Mouse (Mus musculus) splenic B cell, adult 2 months (primary cell): ENCODE results near the gene Cdk8.
A peak's percentile ranks its signal among the peaks of the same experiment; 100 is the strongest.

ENCODE experiments used
- DNase-seq: peaks from one replicate; pipeline ENCODE4 v3.0.0-alpha.2; 2011; ENCODE audit warnings: low read depth, low spot score
- H3K27me3 ChIP-seq: 2 replicates; pipeline ENCODE4 v1.6.1; 2012; ENCODE audit warnings: mild to moderate bottlenecking, low read length, moderate library complexity, mixed read lengths; ENCODE audit not compliant: control insufficient read depth, poor library complexity, insufficient read depth, severe bottlenecking
- H3K36me3 ChIP-seq: 2 replicates; pipeline ENCODE4 v1.6.1; 2012; ENCODE audit warnings: mild to moderate bottlenecking, low read length, moderate library complexity, mixed read lengths; ENCODE audit not compliant: control insufficient read depth, poor library complexity, insufficient read depth, severe bottlenecking

Gene Cdk8

DNA sequence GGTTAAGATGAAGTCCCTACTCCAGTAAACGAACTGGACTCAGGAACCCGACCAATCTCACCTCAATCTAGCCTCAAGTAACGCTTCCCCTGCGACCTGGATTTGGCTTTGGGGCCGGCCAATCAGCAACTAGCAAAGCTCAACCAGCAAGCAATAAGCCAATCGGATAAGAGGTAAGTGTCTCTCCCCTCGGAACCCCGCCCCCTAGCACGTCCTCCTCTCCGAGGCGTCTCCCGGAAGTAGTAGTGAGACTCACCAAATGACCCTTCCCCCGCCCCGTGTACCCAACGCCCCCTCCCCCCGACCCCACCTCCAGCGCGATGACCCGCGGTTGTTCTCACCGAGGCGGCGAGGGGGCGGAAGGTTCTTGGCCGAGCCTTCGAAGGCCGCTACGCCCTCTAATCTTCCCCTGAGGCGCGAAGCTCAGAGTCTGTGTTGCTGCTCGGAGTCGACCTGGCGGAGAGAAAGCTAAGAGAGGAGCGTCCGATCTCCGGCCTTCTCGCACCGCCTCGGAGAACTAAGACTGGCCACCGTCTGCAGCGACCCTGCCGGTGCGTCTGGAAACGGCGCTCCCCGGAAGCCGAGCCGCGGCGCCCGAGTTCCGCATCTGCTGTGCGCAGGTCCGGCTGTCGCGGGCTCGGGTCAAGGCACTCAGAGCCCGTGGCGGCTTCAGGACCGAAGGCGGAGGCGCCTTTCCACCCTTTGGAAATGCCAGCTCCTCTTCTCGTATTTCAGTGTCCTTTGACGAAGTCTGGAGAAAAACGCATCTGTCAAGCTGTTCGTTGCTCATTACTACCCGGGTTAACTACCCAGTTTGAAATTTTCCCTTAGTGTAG, 9.9 kb upstream of the Cdk8 start, which contains the start of gene Rnf6:
Gene Rnf6 (minus strand): TSS at position 677 of the 836 bp plus-strand sequence.
- Histone ChIP-seq H3K27me3 (no peaks in the 10 kb centered on the region), H3K36me3 (peaks cover 6% of the 10 kb centered on the region; the same call in 1 of the 2 replicates)
- peak; percentile 95 for DNase-seq

DNA sequence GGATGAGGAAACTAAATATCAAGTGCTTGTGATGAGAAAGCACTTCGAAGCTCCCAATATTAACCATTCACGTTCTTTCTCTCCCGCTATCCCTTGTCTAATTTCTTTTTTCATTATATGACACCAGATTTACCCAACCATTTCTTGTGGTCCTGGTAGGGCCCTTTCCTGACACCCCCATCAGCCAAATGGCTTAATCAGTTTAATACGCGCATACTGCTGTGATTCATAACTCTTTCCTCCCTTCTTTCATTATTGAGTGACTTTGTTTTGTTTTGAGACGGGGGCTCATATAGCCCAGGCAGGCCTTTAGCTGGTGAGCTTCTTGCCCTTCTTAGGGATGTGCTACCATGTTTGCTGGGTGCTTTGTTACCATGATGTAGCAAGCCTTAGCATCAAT, 9.3 kb upstream of the Cdk8 start:
- no peaks in the 10 kb centered on the region for H3K27me3 ChIP-seq
- H3K36me3 ChIP-seq: peaks cover 5% of the 10 kb centered on the region; the same call in 1 of the 2 replicates
- peak; percentile 6 for DNase-seq

DNA sequence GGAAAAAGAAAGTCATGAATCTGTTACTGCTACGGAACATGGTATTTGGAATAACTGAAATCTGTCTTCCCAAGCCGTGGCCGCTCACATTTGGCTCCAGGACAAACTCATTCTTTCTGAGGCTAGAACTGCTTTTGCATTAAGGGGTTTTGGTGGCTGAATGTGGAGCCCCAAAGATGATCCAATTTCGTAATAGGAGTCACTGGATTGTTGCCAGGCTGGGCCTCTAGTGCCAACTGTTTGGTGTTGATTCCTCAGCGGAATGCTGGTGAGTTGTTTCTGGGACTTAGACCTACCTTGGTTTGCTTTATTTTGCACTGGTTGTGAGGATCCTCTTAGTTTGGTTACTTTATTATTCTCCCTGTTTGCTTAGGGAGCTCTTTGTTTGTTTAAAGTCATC, 7.2 kb upstream of the Cdk8 start:
- no peaks in the 10 kb centered on the region for H3K36me3 ChIP-seq
- no peak for DNase-seq
- H3K27me3 ChIP-seq: no peaks in the 10 kb centered on the region

DNA sequence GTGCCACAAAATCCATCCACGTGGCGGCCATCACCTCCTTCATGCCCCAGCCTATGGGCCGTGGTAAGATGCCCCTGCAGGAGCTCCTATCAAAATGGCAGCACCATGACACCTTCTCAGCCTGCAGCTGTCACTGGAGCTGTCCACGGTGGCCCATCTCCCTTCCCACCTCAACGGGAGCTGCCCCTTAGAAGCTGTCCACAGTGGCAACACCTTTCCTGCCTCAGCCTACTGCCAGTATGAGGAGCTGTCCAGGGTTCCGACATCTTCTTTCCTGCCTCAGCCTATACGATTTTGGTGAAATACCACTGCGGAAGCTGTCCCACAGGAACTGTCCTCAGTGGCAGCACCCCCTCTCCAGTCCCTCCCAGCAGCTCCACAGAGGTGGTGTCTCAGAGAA, 3.5 kb upstream of the Cdk8 start:
- H3K27me3 ChIP-seq: no peaks in the 10 kb centered on the region
- no peaks in the 10 kb centered on the region for H3K36me3 ChIP-seq
- DNase-seq: no peak

DNA sequence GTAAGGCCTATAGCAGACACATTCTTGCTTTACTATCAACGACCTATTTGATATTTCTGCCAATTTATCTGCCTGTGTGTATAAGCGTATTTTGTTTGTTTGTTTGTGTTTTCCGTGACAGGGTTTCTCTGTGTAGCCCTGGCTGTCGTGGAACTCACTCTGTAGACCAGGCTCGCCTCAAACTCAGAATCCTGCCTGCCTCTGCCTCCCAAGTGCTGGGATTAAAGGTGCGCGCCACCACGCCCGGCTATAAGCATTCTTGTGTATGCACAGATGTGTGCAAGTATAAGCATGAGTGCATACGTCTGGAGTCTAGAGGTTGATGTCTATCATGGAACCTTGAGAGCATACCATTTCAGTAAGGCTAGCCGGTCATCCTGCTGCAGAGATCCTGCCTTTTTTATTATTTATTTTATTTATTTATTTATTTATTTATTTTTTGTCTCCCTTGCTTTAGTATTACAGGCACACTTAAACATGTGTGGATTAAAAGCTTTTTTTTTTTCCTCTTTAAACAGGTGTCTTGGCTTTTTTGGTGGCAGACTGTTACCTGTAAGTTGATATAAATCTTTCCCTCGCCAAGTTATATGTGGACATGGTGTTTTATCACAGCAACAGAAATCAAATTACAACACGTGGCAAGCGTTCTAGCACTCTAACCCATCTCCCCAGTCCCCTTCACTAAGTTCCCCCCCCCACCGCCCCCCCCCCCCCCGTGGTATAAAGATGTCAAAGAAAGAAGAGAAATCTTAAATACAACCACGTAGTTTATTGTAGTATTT, 970 bp upstream of the Cdk8 start:
- no peaks in the 10 kb centered on the region for H3K36me3 ChIP-seq
- no peaks in the 10 kb centered on the region for H3K27me3 ChIP-seq
- no peak for DNase-seq

DNA sequence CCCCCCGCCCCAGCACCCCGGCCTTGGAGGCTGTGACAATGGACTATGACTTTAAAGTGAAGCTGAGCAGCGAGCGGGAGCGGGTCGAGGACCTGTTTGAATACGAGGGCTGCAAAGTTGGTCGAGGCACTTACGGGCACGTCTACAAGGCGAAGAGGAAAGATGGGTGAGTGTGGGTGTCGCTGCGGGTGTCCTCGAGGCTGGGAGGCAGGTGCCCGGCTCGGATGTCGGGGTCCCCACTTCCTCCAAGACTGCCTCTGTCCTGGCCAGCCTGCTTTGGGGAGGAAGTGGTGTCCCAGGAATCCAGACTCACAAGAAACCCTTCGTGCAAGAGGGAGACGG, 596 bp downstream of the Cdk8 start:
- Histone ChIP-seq H3K36me3 (no peaks in the 10 kb centered on the region), H3K27me3 (no peaks in the 10 kb centered on the region)
- peak; percentile 34 for DNase-seq

DNA sequence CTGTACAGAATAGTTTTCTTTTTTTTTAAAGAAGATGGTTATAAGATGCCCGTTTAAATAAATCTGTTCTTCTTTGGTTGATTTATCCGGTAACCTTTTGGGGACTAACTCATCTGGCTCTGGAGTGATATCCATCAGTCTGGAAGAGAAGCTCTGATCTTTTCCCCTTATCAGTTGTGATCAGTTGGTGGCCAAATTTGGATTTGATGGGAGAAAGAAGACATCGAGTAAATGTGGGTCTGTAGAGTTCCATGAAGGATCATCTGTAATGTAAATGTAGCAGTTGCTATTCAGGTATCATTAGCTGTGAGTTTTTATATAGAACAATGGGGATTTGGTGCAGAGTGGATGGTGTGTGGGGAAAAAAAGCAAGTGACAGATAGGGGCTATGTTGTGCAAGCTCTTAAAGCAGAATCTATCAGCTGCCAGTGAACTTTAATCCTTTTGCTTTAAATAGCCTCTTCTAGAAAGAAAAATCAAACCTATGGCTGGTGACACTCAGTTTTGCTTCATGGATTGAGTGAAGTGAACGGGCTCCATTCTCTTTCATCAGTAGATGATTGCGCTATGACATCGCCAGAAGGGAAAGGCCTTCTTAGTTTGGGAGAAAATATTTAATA, 1.1 kb downstream of the Cdk8 start:
- Histone ChIP-seq H3K27me3 (no peaks in the 10 kb centered on the region), H3K36me3 (no peaks in the 10 kb centered on the region)
- no peak for DNase-seq

DNA sequence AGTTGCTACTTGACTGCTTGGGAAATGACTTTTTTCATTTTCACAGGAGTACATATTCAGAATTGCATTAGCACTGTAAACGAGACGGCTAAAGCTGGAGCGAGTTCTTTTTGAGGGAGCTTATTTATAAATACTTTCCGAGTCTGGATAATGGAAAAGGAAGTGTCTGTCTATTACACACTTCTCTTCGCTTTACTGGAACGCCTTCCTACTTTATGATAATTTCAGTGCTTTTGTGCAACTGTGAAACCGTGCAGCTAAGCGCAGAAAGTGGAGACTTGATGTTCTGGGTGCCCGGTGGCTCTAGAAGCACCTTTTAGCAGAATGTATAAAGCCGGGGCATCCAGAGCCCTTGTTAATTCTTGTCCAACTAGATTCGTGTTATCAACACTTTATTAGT, 1.8 kb downstream of the Cdk8 start:
- no peak for DNase-seq
- H3K27me3 ChIP-seq: no peaks in the 10 kb centered on the region
- no peaks in the 10 kb centered on the region for H3K36me3 ChIP-seq

DNA sequence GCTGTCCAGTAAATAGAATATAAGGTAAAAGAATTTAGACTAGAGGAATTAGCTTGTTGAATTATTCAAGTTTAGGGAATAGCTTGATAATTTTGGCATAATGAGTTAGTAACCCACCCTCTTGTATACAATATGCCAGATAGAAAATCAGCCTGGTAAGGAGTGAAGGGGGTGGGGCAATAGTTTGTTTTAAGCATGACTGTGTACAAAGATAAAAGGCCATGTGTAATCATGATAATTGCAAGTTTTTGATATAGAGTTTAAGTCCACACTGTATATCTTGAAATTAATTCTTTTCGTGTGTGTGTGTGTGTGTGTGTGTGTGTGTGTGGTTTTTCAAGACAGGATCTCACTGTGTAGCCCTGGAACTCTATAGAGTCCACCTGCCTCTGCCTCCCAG, 3.3 kb downstream of the Cdk8 start:
- no peak for DNase-seq
- Histone ChIP-seq H3K36me3 (no peaks in the 10 kb centered on the region), H3K27me3 (no peaks in the 10 kb centered on the region)

DNA sequence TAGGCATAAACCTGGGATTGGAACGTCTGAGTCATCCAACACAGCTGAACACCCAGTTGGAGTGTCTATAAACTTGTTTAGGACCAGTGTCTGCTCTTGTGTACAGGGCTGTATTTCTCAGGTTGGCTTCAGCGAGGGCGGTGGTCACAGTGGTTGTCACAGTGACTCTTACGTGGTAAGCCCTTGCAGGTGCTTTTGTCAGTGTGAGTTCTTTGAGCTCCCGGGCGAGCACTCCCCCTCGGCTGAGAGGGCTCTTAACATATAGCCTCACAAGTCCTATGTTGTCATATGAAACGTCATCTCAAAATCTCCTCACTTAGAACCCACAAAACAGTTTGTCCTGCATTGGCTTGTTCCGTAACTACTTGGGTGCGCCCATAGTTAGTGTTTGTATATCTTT, 7.2 kb downstream of the Cdk8 start:
- no peaks in the 10 kb centered on the region for H3K36me3 ChIP-seq
- DNase-seq: no peak

DNA sequence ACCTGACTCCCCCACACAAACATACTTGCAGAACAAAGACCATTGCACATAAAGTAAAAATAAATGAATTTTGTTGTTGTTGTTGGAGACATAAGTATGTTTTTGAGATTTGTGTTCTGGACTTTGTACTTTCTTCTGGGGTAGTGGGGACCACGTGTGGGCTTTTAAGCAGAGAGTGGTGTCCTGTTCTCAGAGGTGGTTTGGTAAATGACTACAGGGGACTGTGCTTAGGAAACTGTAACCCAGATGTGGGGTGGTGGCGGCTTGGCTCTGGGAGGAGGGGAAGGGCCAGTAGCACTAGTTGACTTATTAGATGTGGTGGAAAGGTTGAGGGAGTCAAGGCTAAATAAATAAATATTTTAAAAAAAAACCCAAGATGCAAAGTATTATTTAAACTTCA, 9.7 kb downstream of the Cdk8 start:
- Histone ChIP-seq H3K27me3 (no peaks in the 10 kb centered on the region), H3K36me3 (no peaks in the 10 kb centered on the region)
- no peak for DNase-seq

More for the DNA sequence above, 7.2 kb downstream of the Cdk8 start:
- no peaks in the 10 kb centered on the region for H3K27me3 ChIP-seq

DNA sequence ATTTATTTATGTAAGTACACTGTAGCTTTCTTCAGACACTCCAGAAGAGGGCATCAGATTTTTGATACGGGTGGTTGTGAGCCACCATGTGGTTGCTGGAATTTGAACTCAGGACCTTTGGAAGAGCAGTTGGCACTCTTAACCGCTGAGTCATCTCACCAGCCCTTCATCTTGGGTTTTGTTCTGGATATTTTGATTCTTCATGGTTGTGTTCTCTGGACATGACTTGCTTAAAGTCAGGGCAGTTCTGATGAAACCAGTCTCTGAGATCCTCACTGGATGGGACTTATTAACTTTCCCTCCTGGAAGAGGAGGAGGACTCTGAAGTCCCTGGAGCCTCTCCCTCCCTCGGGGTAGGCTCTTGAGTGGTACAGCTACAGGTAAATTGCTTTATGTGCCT, 10.2 kb downstream of the Cdk8 start:
- no peak for DNase-seq
- Histone ChIP-seq H3K27me3 (no peaks in the 10 kb centered on the region), H3K36me3 (no peaks in the 10 kb centered on the region)

DNA sequence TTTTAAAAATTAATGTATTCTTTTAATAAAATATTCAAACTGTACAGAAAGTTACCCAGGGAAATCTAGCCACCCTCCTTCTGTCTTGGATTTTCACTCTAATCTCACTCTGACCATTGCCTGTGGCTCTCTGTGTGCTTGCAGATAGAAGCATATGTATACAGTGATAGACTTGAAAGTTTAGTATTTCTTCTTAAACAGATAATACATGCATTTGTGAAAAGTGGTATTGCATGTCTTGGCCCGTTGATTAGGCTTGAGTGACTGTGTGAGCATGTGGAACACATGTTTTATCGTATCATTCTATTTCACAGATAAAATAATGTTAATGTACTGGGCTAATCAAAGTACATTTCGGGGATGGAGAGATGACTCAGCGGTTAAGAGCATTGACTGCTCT, 14.2 kb downstream of the Cdk8 start:
- no peaks in the 10 kb centered on the region for H3K27me3 ChIP-seq
- DNase-seq: no peak
- no peaks in the 10 kb centered on the region for H3K36me3 ChIP-seq

DNA sequence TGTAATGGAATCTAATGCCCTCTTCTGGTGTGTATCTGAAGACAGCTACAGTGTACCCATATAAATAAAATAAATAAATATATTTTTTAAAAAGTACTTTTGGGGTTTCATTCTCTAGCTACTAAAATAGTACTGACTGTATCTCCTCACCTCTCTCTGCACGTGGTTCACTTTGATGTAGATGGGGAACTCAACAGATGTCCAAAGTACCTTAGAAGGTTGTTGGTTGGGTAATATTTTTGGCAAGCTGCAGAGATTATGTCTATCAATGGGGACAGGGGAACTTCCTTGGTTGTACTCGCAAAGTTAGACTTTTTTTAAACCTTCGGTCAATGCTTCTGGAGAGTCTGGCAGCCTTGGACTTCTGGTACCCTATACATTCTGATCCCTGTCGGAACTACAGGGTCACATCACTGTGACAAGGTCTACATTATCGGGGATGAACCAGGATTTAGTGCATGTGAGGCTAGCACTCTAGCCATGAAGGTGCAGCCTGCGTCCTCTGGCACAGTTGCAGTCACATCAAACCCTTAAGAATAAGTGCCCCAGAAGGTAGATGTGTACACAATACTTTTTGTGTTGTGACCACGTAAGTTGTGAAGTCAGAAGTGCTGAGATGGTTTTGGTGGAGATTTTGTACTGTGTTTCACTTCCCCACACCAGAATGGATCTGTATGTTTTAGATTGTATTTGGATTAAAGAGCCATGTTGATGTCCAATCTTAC, 14.8 kb downstream of the Cdk8 start:
- H3K36me3 ChIP-seq: no peaks in the 10 kb centered on the region
- no peak for DNase-seq

More for the DNA sequence above, 14.8 kb downstream of the Cdk8 start:
- H3K27me3 ChIP-seq: no peaks in the 10 kb centered on the region
